Mouse (Mus musculus) CD4-positive, CD25-positive, alpha-beta regulatory T cell (primary cell): Measurements from ENCODE around the gene Erlin1. TPM values are rescaled to one million over a fixed set of nuclear protein-coding genes. Genes with fewer than 3 reads are reported as not detected.

Source experiments
- polyA plus RNA-seq: library from polyadenylated mRNA; unstranded; fragments of 100-300 nt; shearing (Covaris generic); gene quantifications from one replicate; pipeline ENCODE4 v1.2.1, GENCODE M21; 2017

The Erlin1 gene
- 5.2 TPM for polyA plus RNA-seq

GRCm38 (mm10) chr19:44069121-44069913 is at the start of gene Erlin1:
TSS of gene Erlin1 (minus strand) at chr19:44069785.

GRCm38 (mm10) chr19:44106831-44107660 is 37.5 kb upstream of the Erlin1 start, which contains the start of gene Chuk:
TSS of gene Chuk (minus strand) at chr19:44107480.

GRCm38 (mm10) chr19:44028972-44029371 is 40.6 kb downstream of the Erlin1 start, which contains the start of gene Cyp2c23:
TSS of gene Cyp2c23 (minus strand) at chr19:44029208.

GRCm38 (mm10) chr19:43986069-43986794 is 83.4 kb downstream of the Erlin1 start, which contains the start of gene Cpn1:
TSS of gene Cpn1 (minus strand) at chr19:43986556.

Other genes starting within 250 kb of the Erlin1 start
- gene Dnmbp, start 129.6 kb downstream of the Erlin1 start, polyA plus RNA-seq: 7.3 TPM
- gene Cpn1, start 83.2 kb downstream of the Erlin1 start, polyA plus RNA-seq: not detected
- gene Cyp2c23, start 40.6 kb downstream of the Erlin1 start, polyA plus RNA-seq: not detected
- gene Chuk, start 37.7 kb upstream of the Erlin1 start, polyA plus RNA-seq: 88.7 TPM
- gene Cwf19l1, start 66.1 kb upstream of the Erlin1 start, polyA plus RNA-seq: 34.2 TPM
- 119 TPM for gene Bloc1s2, start 76.7 kb upstream of the Erlin1 start, polyA plus RNA-seq
- 0.08 TPM for gene Pkd2l1, start 122.7 kb upstream of the Erlin1 start, polyA plus RNA-seq
- gene Scd3, start 133.5 kb upstream of the Erlin1 start, polyA plus RNA-seq: not detected
- 47.2 TPM for gene Scd2, start 223.9 kb upstream of the Erlin1 start, polyA plus RNA-seq